Mouse (Mus musculus) erythroid progenitor cell, adult 5-6 weeks (primary cell): ENCODE measurements at regions not wholly inside any gene's neighbourhood (a gene's known extent, or its start where the extent isn't known, plus 50 kb on each side); places are given as distances from the start of the nearest gene placed in this dataset.

Source experiments
- ATAC-seq: replicated peaks from 2 replicates; pipeline ENCODE4 v1.8.0; 2016; ENCODE audit warnings: moderate number of reproducible peaks, mild to moderate bottlenecking, moderate TSS enrichment, inconsistent platforms; ENCODE audit not compliant: poor library complexity, low FRiP score, severe bottlenecking

GRCm38 (mm10) chr10:111684409-111685346, 178.6 kb downstream of the Phlda1 start:
- no peak for ATAC-seq

GRCm38 (mm10) chr10:111686585-111686984, 180.5 kb downstream of the Phlda1 start:
- no peak for ATAC-seq

- no peak for ATAC-seq
Measured at GRCm38 (mm10) chr10:111689587-111689986, 183.5 kb downstream of the Phlda1 start.

GRCm38 (mm10) chr10:111693762-111694161, 187.7 kb downstream of the Phlda1 start:
- ATAC-seq: no peak

- ATAC-seq: no peak
Measured at GRCm38 (mm10) chr10:111694227-111695200, 188.4 kb downstream of the Phlda1 start.

GRCm38 (mm10) chr10:111695918-111696760, 190.1 kb downstream of the Phlda1 start:
- no peak for ATAC-seq

GRCm38 (mm10) chr10:111696987-111697386, 190.9 kb downstream of the Phlda1 start:
- ATAC-seq: no peak

GRCm38 (mm10) chr10:111699557-111700508, 193.7 kb downstream of the Phlda1 start:
- no peak for ATAC-seq

- ATAC-seq: no peak
Measured at GRCm38 (mm10) chr10:111700570-111700969, 194.5 kb downstream of the Phlda1 start.

GRCm38 (mm10) chr10:111701138-111701537, 195.1 kb downstream of the Phlda1 start:
- ATAC-seq: no peak

GRCm38 (mm10) chr10:111702435-111702834, 196.3 kb downstream of the Phlda1 start:
- no peak for ATAC-seq

- ATAC-seq: no peak
Measured at GRCm38 (mm10) chr10:111703447-111703846, 197.4 kb downstream of the Phlda1 start.

GRCm38 (mm10) chr10:111711519-111712113, 205.5 kb downstream of the Phlda1 start:
- ATAC-seq: no peak

GRCm38 (mm10) chr10:111712991-111713390, 206.9 kb downstream of the Phlda1 start:
- ATAC-seq: no peak

GRCm38 (mm10) chr10:111713676-111714075, 207.6 kb downstream of the Phlda1 start:
- ATAC-seq: no peak

GRCm38 (mm10) chr10:111715172-111715571, 209.1 kb downstream of the Phlda1 start:
- no peak for ATAC-seq

- ATAC-seq: no peak
Measured at GRCm38 (mm10) chr10:111719632-111720031, 213.5 kb downstream of the Phlda1 start.

GRCm38 (mm10) chr10:111721068-111721467, 215.0 kb downstream of the Phlda1 start:
- no peak for ATAC-seq
